Mouse (Mus musculus) E14TG2a.4 (cell line): ENCODE measurements around the gene Gon4l.

Source experiments
- CTCF ChIP-seq: conservative IDR thresholded peaks from 2 replicates; pipeline ENCODE4 v1.5.1; 2014; ENCODE audit warnings: low read length
- POU5F1 ChIP-seq: IDR thresholded peaks from 2 replicates; pipeline ENCODE4 v1.6.1; 2014; ENCODE audit warnings: low read length, borderline replicate concordance

DNA sequence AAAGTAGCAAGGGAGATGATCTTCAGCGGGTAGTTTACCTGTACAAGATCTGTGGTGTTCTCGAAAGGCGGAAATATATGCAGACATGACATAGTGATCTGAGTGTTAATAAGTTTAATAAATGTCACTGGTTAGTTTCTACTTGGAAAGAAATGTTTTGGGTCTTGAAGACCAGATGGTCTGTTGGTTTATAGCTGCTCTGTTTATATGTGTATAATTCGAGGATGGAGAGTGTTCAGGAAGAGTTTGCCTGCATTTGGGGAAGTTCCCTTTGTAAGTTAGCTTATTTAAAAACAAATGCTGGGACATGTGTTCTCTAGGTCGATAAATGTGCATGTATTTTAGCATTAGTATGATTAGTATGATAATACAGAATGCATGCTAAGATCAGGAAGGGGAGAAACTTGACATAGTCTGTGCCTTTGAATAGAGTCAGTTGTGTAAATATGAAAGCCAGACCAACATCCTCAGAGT, 116.3 kb downstream of the Gon4l start:
- TF ChIP-seq CTCF (no peak), POU5F1 (no peak)
